Mouse (Mus musculus) cerebellum, adult 2 months (tissue): ENCODE measurements at regions not wholly inside any gene's neighbourhood (a gene's known extent, or its start where the extent isn't known, plus 50 kb on each side); places are given as distances from the start of the nearest gene placed in this dataset.

ENCODE experiments used
- CTCF ChIP-seq: fragments of 200-500 bp; IDR thresholded peaks from 2 replicates; pipeline ENCODE4 v1.5.1; 2011; ENCODE audit warnings: low read depth, mild to moderate bottlenecking, control low read depth, low read length, moderate library complexity, borderline replicate concordance; ENCODE audit not compliant: insufficient read depth
- POLR2A ChIP-seq: fragments of 200-500 bp; IDR thresholded peaks from 2 replicates; pipeline ENCODE4 v1.6.1; 2011; ENCODE audit warnings: low read length, control low read depth, borderline replicate concordance; ENCODE audit not compliant: insufficient read depth

DNA sequence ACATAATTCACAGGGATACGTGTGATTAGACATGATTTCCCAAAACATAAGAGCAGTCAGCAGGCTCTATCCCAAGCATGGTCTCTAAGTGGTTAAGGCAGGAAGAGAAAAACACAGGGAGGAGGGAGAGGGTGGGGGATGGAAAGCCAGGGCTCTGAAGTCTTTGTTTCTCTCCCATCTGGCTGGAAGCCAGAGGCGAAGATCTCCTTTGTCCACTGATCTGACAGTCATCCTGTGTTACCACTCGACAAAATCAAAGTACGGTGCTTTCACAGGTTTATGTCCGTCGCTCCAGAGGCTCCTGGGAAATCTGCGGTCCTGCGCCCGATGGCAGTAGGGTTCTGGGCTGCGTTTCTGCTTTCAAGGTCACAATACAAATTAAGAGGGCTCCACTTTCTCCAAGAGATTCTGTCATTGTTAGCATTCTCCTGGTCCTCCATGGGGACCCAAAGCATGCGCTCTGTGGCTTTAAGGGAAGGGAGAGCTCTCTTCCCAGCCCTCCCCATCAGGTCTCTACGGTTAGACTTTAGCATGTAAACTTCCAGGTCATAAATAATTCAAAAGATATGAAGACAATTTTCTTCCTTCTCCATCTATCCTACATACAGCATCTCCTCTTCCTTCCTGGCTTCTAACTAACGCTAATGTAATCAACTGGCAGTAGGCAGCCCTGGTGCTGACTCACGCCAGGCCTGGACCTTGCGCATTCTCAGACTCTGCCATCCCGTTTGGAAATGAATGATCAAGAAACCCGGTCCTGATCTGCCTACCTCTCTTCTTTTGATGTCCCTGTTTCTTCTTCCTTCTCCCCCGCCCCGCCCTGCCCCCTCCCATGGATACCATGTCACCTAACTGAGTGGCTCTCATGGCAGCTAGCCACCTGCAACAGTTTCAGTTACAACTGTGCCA, 102.0 kb upstream of the Klf7 start:
- no peak for TF ChIP-seq CTCF
- no peak for TF ChIP-seq POLR2A
